Mouse (Mus musculus): ENCODE results near the gene Adgrl2. TPM values are rescaled to one million over a fixed set of nuclear protein-coding genes. Genes with fewer than 3 reads are reported as not detected.

Adgrl2 gene
- polyA plus RNA-seq, 1 experiment from 2014 or later: 27.7 TPM

GRCm38 (mm10) chr3:148871792-148872464 lies 118.4 kb downstream of the Adgrl2 start:
- WGBS: 60% methylated on average over 5 of the region's 5 CpGs
- no peak for DNase-seq (ENCODE audit: low spot score)
- H3K4me1 ChIP-seq (replicated peaks; ENCODE audit: control insufficient read depth, insufficient read depth, low read length): peaks cover 8% of the 10 kb centered on the region

GRCm38 (mm10) chr3:148867618-148868017 lies 122.7 kb downstream of the Adgrl2 start:
- no peaks in the 10 kb centered on the region; the same call in 1 of the 2 replicates for H3K36me3 ChIP-seq (ENCODE audit: control insufficient read depth, insufficient read depth, low read length)
- WGBS: 37% methylated on average over 8 of the region's 8 CpGs
- no peak for DNase-seq (ENCODE audit: low spot score)
- H3K4me2 ChIP-seq: peak overlapping the region; percentile 29
- H3K27me3 ChIP-seq (replicated peaks; ENCODE audit: control insufficient read depth, insufficient read depth, low read length): no peaks in the 10 kb centered on the region
- H3K9me3 ChIP-seq (ENCODE audit: control insufficient read depth, low read length): no peaks in the 10 kb centered on the region
- peak; percentile 38 for ATAC-seq (replicated peaks; ENCODE audit: low FRiP score)
- no peak overlapping the region for H3K4me3 ChIP-seq (ENCODE audit: low read depth, low read length)
- no peak overlapping the region for H3K27ac ChIP-seq (ENCODE audit: low read depth, low read length)
- H3K9ac ChIP-seq (ENCODE audit: low read depth, low read length): no peak overlapping the region
- H3K4me1 ChIP-seq (replicated peaks; ENCODE audit: control insufficient read depth, insufficient read depth, low read length): peaks cover 8% of the 10 kb centered on the region

More at GRCm38 (mm10) chr3:148871792-148872464, 118.4 kb downstream of the Adgrl2 start:
- H3K9me3 ChIP-seq (ENCODE audit: control insufficient read depth, low read length): no peaks in the 10 kb centered on the region
- H3K36me3 ChIP-seq (ENCODE audit: control insufficient read depth, insufficient read depth, low read length): no peaks in the 10 kb centered on the region
- no peaks in the 10 kb centered on the region for H3K27me3 ChIP-seq (replicated peaks; ENCODE audit: control insufficient read depth, insufficient read depth, low read length)
- H3K27ac ChIP-seq (ENCODE audit: low read depth, low read length): no peak overlapping the region
- no peak overlapping the region for H3K9ac ChIP-seq (ENCODE audit: low read depth, low read length)
- no peak overlapping the region for H3K4me3 ChIP-seq (ENCODE audit: low read depth, low read length)
- ATAC-seq (replicated peaks; ENCODE audit: low FRiP score): peak; percentile 66
- H3K4me2 ChIP-seq: no peak overlapping the region

GRCm38 (mm10) chr3:148866633-148867032 lies 123.7 kb downstream of the Adgrl2 start:
- Histone ChIP-seq H3K9ac (ENCODE audit: low read depth, low read length) (no peak overlapping the region), H3K9me3 (ENCODE audit: control insufficient read depth, low read length) (no peaks in the 10 kb centered on the region), H3K27me3 (replicated peaks; ENCODE audit: control insufficient read depth, insufficient read depth, low read length) (no peaks in the 10 kb centered on the region), H3K36me3 (ENCODE audit: control insufficient read depth, insufficient read depth, low read length) (no peaks in the 10 kb centered on the region; the same call in 1 of the 2 replicates), H3K4me1 (replicated peaks; ENCODE audit: control insufficient read depth, insufficient read depth, low read length) (peaks cover 2% of the 10 kb centered on the region), H3K4me3 (ENCODE audit: low read depth, low read length) (no peak overlapping the region), H3K4me2 (no peak overlapping the region), H3K27ac (ENCODE audit: low read depth, low read length) (no peak overlapping the region)
- DNase-seq (ENCODE audit: low spot score) (no peak), ATAC-seq (replicated peaks; ENCODE audit: low FRiP score) (0 out of 2 replicates have a peak, but pooled peaks have one; percentile 57)
- WGBS: 75% methylated on average over 5 of the region's 5 CpGs

GRCm38 (mm10) chr3:148866053-148866452 lies 124.3 kb downstream of the Adgrl2 start:
- H3K27me3 ChIP-seq (replicated peaks; ENCODE audit: control insufficient read depth, insufficient read depth, low read length): no peaks in the 10 kb centered on the region
- DNase-seq (ENCODE audit: low spot score): no peak

GRCm38 (mm10) chr3:148865234-148865633 lies 125.1 kb downstream of the Adgrl2 start:
- Histone ChIP-seq H3K36me3 (ENCODE audit: control insufficient read depth, insufficient read depth, low read length) (no peaks in the 10 kb centered on the region; the same call in 1 of the 2 replicates), H3K4me1 (replicated peaks; ENCODE audit: control insufficient read depth, insufficient read depth, low read length) (no peaks in the 10 kb centered on the region; the same call in 1 of the 2 replicates), H3K4me3 (ENCODE audit: low read depth, low read length) (no peak overlapping the region), H3K9ac (ENCODE audit: low read depth, low read length) (no peak overlapping the region), H3K27ac (ENCODE audit: low read depth, low read length) (no peak overlapping the region), H3K4me2 (no peak overlapping the region), H3K9me3 (ENCODE audit: control insufficient read depth, low read length) (no peaks in the 10 kb centered on the region), H3K27me3 (replicated peaks; ENCODE audit: control insufficient read depth, insufficient read depth, low read length) (no peaks in the 10 kb centered on the region)
- 79% methylated on average over 7 of the region's 7 CpGs for WGBS
- ATAC-seq (replicated peaks; ENCODE audit: low FRiP score): no peak
- no peak for DNase-seq (ENCODE audit: low spot score)

More at GRCm38 (mm10) chr3:148866053-148866452, 124.3 kb downstream of the Adgrl2 start:
- ATAC-seq (replicated peaks; ENCODE audit: low FRiP score): no peak
- Histone ChIP-seq H3K27ac (ENCODE audit: low read depth, low read length) (no peak overlapping the region), H3K4me1 (replicated peaks; ENCODE audit: control insufficient read depth, insufficient read depth, low read length) (no peaks in the 10 kb centered on the region; the same call in 1 of the 2 replicates), H3K9me3 (ENCODE audit: control insufficient read depth, low read length) (no peaks in the 10 kb centered on the region), H3K9ac (ENCODE audit: low read depth, low read length) (no peak overlapping the region), H3K36me3 (ENCODE audit: control insufficient read depth, insufficient read depth, low read length) (no peaks in the 10 kb centered on the region; the same call in 1 of the 2 replicates), H3K4me3 (ENCODE audit: low read depth, low read length) (no peak overlapping the region), H3K4me2 (no peak overlapping the region)
- 88% methylated on average over 7 of the region's 7 CpGs for WGBS

- H3K9ac ChIP-seq (ENCODE audit: low read depth, low read length): no peak overlapping the region
- no peak overlapping the region for H3K4me3 ChIP-seq (ENCODE audit: low read depth, low read length)
- DNase-seq (ENCODE audit: low spot score) (no peak), ATAC-seq (replicated peaks; ENCODE audit: low FRiP score) (no peak)
- H3K27me3 ChIP-seq (replicated peaks; ENCODE audit: control insufficient read depth, insufficient read depth, low read length): no peaks in the 10 kb centered on the region
- H3K27ac ChIP-seq (ENCODE audit: low read depth, low read length): no peak overlapping the region
- H3K36me3 ChIP-seq (ENCODE audit: control insufficient read depth, insufficient read depth, low read length): peaks cover 4% of the 10 kb centered on the region
- H3K9me3 ChIP-seq (ENCODE audit: control insufficient read depth, low read length): no peaks in the 10 kb centered on the region
- 84% methylated on average over 7 of the region's 7 CpGs for WGBS
- no peaks in the 10 kb centered on the region for H3K4me1 ChIP-seq (replicated peaks; ENCODE audit: control insufficient read depth, insufficient read depth, low read length)
- no peak overlapping the region for H3K4me2 ChIP-seq
Measured at GRCm38 (mm10) chr3:148861860-148862259, 128.5 kb downstream of the Adgrl2 start.

GRCm38 (mm10) chr3:148854306-148854910 lies 135.9 kb downstream of the Adgrl2 start:
- DNase-seq (ENCODE audit: low spot score): no peak
- H3K27me3 ChIP-seq (replicated peaks; ENCODE audit: control insufficient read depth, insufficient read depth, low read length): no peaks in the 10 kb centered on the region
- no peak overlapping the region for H3K9ac ChIP-seq (ENCODE audit: low read depth, low read length)
- no peaks in the 10 kb centered on the region for H3K9me3 ChIP-seq (ENCODE audit: control insufficient read depth, low read length)
- 55% methylated on average over 12 of the region's 12 CpGs for WGBS
- H3K4me1 ChIP-seq (replicated peaks; ENCODE audit: control insufficient read depth, insufficient read depth, low read length): no peaks in the 10 kb centered on the region
- no peak overlapping the region for H3K4me3 ChIP-seq (ENCODE audit: low read depth, low read length)
- no peak for ATAC-seq (replicated peaks; ENCODE audit: low FRiP score)
- H3K36me3 ChIP-seq (ENCODE audit: control insufficient read depth, insufficient read depth, low read length): peaks cover 13% of the 10 kb centered on the region
- no peak overlapping the region for H3K4me2 ChIP-seq
- H3K27ac ChIP-seq (ENCODE audit: low read depth, low read length): no peak overlapping the region

- Histone ChIP-seq H3K9ac (ENCODE audit: low read depth, low read length) (no peak overlapping the region), H3K27ac (ENCODE audit: low read depth, low read length) (no peak overlapping the region), H3K4me1 (replicated peaks; ENCODE audit: control insufficient read depth, insufficient read depth, low read length) (no peaks in the 10 kb centered on the region), H3K36me3 (ENCODE audit: control insufficient read depth, insufficient read depth, low read length) (peaks cover 9% of the 10 kb centered on the region; the same call in 1 of the 2 replicates), H3K27me3 (replicated peaks; ENCODE audit: control insufficient read depth, insufficient read depth, low read length) (no peaks in the 10 kb centered on the region), H3K4me2 (no peak overlapping the region), H3K4me3 (ENCODE audit: low read depth, low read length) (no peak overlapping the region), H3K9me3 (ENCODE audit: control insufficient read depth, low read length) (no peaks in the 10 kb centered on the region)
- 63% methylated on average over 8 of the region's 8 CpGs for WGBS
- ATAC-seq (replicated peaks; ENCODE audit: low FRiP score): no peak
- no peak for DNase-seq (ENCODE audit: low spot score)
Measured at GRCm38 (mm10) chr3:148853372-148853771, 137.0 kb downstream of the Adgrl2 start.

All from liver, embryonic 11.5 days (tissue).